Mouse (Mus musculus): Measurements from ENCODE around the gene Mtcp1. TPM values are rescaled to one million over a fixed set of nuclear protein-coding genes. Genes with fewer than 3 reads are reported as not detected.

The Mtcp1 gene
- polyA plus RNA-seq (2017; shearing (Covaris generic)) = 13.3 TPM

GRCm38 (mm10) chrX:75415936-75416785 is at the start of gene Mtcp1, which contains the start of the genes Cmc4 and Brcc3:
TSS of gene Mtcp1 (minus strand) at chrX:75416588.
TSS of gene Cmc4 (minus strand) at chrX:75416584.
TSS of gene Brcc3 (plus strand) at chrX:75416628.

DNA sequence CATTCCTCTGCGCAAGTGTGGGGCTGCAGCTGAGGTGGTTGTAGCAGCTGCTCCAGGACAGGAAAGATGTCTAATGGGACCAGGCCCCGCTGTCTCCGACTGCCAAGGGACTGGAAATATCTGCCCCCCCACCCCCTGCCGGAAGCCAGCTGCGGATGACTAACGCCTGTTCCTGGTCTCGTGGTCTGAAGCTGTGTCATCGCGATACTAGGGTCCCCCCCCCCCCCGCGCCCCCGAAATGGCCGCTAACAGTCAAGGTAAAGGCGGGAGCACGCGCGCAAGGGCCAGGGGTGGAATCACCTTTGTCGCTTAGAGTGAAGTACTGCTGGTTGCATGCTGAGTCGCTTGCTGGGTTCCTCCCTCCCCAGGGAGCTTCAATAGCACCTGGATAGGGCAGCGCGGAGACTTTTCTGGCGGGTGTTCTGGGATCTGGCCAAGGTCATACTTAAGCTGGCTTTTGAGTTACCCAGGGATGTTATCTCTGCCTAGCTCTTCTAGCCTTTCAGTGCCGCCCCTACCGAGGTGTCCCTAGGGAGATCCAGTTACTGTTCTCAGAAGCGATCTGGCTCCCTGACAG is 34.1 kb downstream of the Mtcp1 start, which contains the start of the genes Fundc2 and F8:
Gene Fundc2 (plus strand): TSS at position 205 of the 577 bp plus-strand sequence.
Gene F8 (minus strand): TSS at position 421 of the 577 bp plus-strand sequence.

Other genes with a start within 250 kb of the Mtcp1 start
- 75.7 TPM for gene Fundc2, start 34.2 kb downstream of the Mtcp1 start, polyA plus RNA-seq (2017; shearing (Covaris generic))
- 0.79 TPM for gene F8, start 34.0 kb downstream of the Mtcp1 start, polyA plus RNA-seq (2017; shearing (Covaris generic))
- 29.2 TPM for gene Cmc4, start within 50 bp of the Mtcp1 start, polyA plus RNA-seq (2017; shearing (Covaris generic))
- gene Brcc3, start within 50 bp of the Mtcp1 start, polyA plus RNA-seq (2017; shearing (Covaris generic)) = 75.3 TPM
- 135 TPM for gene Vbp1, start 97.7 kb upstream of the Mtcp1 start, polyA plus RNA-seq (2017; shearing (Covaris generic))
- 2.7 TPM for gene Rab39b, start 161.6 kb upstream of the Mtcp1 start, polyA plus RNA-seq (2017; shearing (Covaris generic))

Data from CD4-positive, CD25-positive, alpha-beta regulatory T cell, adult 9 weeks (primary cell).